Comparison of ENCODE assay signal across 10 mouse cellular contexts in genomic region chr10:60531349-60531748, GRCm38 (mm10).
DNase-seq lines count a peak whose midpoint lies in the region; ATAC-seq lines count a peak whose summit lies in the region.
"Had no signal": no experiment of that assay in that cellular context is flagged by ENCODE, and none has a peak within 500 bp of the region (broad histone marks: within the 10 kb centered on the region; RNA-seq: fewer than 3 reads in every experiment).

No protein-coding gene starts in this region.

- 25% methylated on average over 2 of the region's 2 CpGs for WGBS in intestine, embryonic 14.5 days
- WGBS in intestine, embryonic 16.5 days: 31% methylated on average over 2 of the region's 2 CpGs
- 21% methylated on average over 2 of the region's 2 CpGs for WGBS in forebrain, embryonic 15.5 days

- peak; percentile 69 for DNase-seq in intestine, embryonic 14.5 days (ENCODE audit: low spot score)
- DNase-seq in ES-CJ7 (ENCODE audit: low read depth, low spot score): peak; percentile 67
- peak; percentile 38 for DNase-seq in c-Kit-positive CD71-positive TER-119-negative erythroid progenitor cells, embryonic 14.5 days (ENCODE audit: low read depth)
- DNase-seq in layer of hippocampus, adult 9-10 months (ENCODE audit: low spot score): peak; percentile 49
- peak; percentile 82 for DNase-seq in mesoderm, embryonic 11.5 days (ENCODE audit: low read depth, low spot score)
- DNase-seq in telencephalon, adult 2 months (ENCODE audit: low read depth, low spot score): peak; percentile 3

- ATAC-seq in intestine, embryonic 14.5 days (replicated peaks; ENCODE audit: low FRiP score, low TSS enrichment, low read depth): peak; percentile 15; the same call in 1 of the 2 replicates
- ATAC-seq in intestine, embryonic 16.5 days: no peak
- ATAC-seq in forebrain, embryonic 15.5 days (replicated peaks): peak; percentile 59

- H3K4me2 ChIP-seq in intestine, embryonic 14.5 days (ENCODE audit: low read length): no peak overlapping the region
- H3K4me2 ChIP-seq in intestine, embryonic 16.5 days (ENCODE audit: low read depth, low read length): no peak overlapping the region
- no peak overlapping the region for H3K4me2 ChIP-seq in forebrain, embryonic 15.5 days (replicated peaks)
- H3K4me2 ChIP-seq: embryonic facial prominence, embryonic 12.5 days; lung, embryonic 15.5 days had no signal

- no peak overlapping the region for H3K27ac ChIP-seq in intestine, embryonic 14.5 days (ENCODE audit: low read depth)
- no peak overlapping the region for H3K27ac ChIP-seq in intestine, embryonic 16.5 days (ENCODE audit: low read length)
- H3K27ac ChIP-seq in forebrain, embryonic 15.5 days (replicated peaks): no peak overlapping the region
- H3K27ac ChIP-seq: embryonic facial prominence, embryonic 12.5 days; lung, embryonic 15.5 days had no signal

- no peak overlapping the region for H3K4me3 ChIP-seq in intestine, embryonic 14.5 days (ENCODE audit: low read depth, low read length)
- H3K4me3 ChIP-seq in intestine, embryonic 16.5 days (ENCODE audit: low read length): no peak overlapping the region
- no peak overlapping the region for H3K4me3 ChIP-seq in forebrain, embryonic 15.5 days
- H3K4me3 ChIP-seq: embryonic facial prominence, embryonic 12.5 days; lung, embryonic 15.5 days had no signal

- H3K9ac ChIP-seq in intestine, embryonic 14.5 days (ENCODE audit: low read length): no peak overlapping the region
- no peak overlapping the region for H3K9ac ChIP-seq in intestine, embryonic 16.5 days (ENCODE audit: low read depth, low read length)
- no peak overlapping the region for H3K9ac ChIP-seq in forebrain, embryonic 15.5 days (replicated peaks)
- H3K9ac ChIP-seq: embryonic facial prominence, embryonic 12.5 days; lung, embryonic 15.5 days had no signal

- H3K4me1 ChIP-seq in intestine, embryonic 14.5 days (replicated peaks; ENCODE audit: control insufficient read depth, insufficient read depth, low read length): 0 out of 2 replicates have a peak, but pooled peaks cover 1% of the 10 kb centered on the region
- H3K4me1 ChIP-seq in intestine, embryonic 16.5 days (ENCODE audit: control insufficient read depth, insufficient read depth, low read length): no peaks in the 10 kb centered on the region
- no peaks in the 10 kb centered on the region for H3K4me1 ChIP-seq in forebrain, embryonic 15.5 days
- H3K4me1 ChIP-seq: embryonic facial prominence, embryonic 12.5 days had no signal

- no peaks in the 10 kb centered on the region for H3K9me3 ChIP-seq in intestine, embryonic 14.5 days (ENCODE audit: control insufficient read depth, low read length)
- H3K9me3 ChIP-seq in intestine, embryonic 16.5 days (ENCODE audit: control insufficient read depth, low read length): no peaks in the 10 kb centered on the region
- H3K9me3 ChIP-seq in forebrain, embryonic 15.5 days: no peaks in the 10 kb centered on the region
- H3K9me3 ChIP-seq: embryonic facial prominence, embryonic 12.5 days; lung, embryonic 15.5 days had no signal

- H3K27me3 ChIP-seq in intestine, embryonic 14.5 days (replicated peaks; ENCODE audit: control insufficient read depth, insufficient read depth, low read length): no peaks in the 10 kb centered on the region
- H3K27me3 ChIP-seq in intestine, embryonic 16.5 days (replicated peaks; ENCODE audit: control insufficient read depth, insufficient read depth, low read length): no peaks in the 10 kb centered on the region
- no peaks in the 10 kb centered on the region for H3K27me3 ChIP-seq in forebrain, embryonic 15.5 days
- H3K27me3 ChIP-seq: embryonic facial prominence, embryonic 12.5 days; lung, embryonic 15.5 days had no signal

- no peaks in the 10 kb centered on the region for H3K36me3 ChIP-seq in intestine, embryonic 14.5 days (ENCODE audit: control insufficient read depth, insufficient read depth, low read length)
- H3K36me3 ChIP-seq in intestine, embryonic 16.5 days (ENCODE audit: control insufficient read depth, insufficient read depth, low read length): no peaks in the 10 kb centered on the region
- no peaks in the 10 kb centered on the region for H3K36me3 ChIP-seq in forebrain, embryonic 15.5 days
- H3K36me3 ChIP-seq: embryonic facial prominence, embryonic 12.5 days; lung, embryonic 15.5 days had no signal

Comparison
In these comparisons a context has a peak if more than half of its experiments do, and no peak if none do; other contexts are left out.
1. DNase-seq: peak in every context shown above with its lines; median percentile 82 in mesoderm, embryonic 11.5 days; 69 in intestine, embryonic 14.5 days; 67 in ES-CJ7; 49 in layer of hippocampus, adult 9-10 months; 38 in c-Kit-positive CD71-positive TER-119-negative erythroid progenitor cells, embryonic 14.5 days; 3 in telencephalon, adult 2 months.